Mouse (Mus musculus) splenic B cell, adult 2 months (primary cell): ENCODE results near the gene Zdhhc21.

Source experiments
- DNase-seq: peaks from one replicate; pipeline ENCODE4 v3.0.0-alpha.2; 2011; ENCODE audit warnings: low read depth, low spot score
- H3K27me3 ChIP-seq: 2 replicates; pipeline ENCODE4 v1.6.1; 2012; ENCODE audit warnings: mild to moderate bottlenecking, low read length, moderate library complexity, mixed read lengths; ENCODE audit not compliant: control insufficient read depth, poor library complexity, insufficient read depth, severe bottlenecking
- H3K36me3 ChIP-seq: 2 replicates; pipeline ENCODE4 v1.6.1; 2012; ENCODE audit warnings: mild to moderate bottlenecking, low read length, moderate library complexity, mixed read lengths; ENCODE audit not compliant: control insufficient read depth, poor library complexity, insufficient read depth, severe bottlenecking

The Zdhhc21 gene

DNA sequence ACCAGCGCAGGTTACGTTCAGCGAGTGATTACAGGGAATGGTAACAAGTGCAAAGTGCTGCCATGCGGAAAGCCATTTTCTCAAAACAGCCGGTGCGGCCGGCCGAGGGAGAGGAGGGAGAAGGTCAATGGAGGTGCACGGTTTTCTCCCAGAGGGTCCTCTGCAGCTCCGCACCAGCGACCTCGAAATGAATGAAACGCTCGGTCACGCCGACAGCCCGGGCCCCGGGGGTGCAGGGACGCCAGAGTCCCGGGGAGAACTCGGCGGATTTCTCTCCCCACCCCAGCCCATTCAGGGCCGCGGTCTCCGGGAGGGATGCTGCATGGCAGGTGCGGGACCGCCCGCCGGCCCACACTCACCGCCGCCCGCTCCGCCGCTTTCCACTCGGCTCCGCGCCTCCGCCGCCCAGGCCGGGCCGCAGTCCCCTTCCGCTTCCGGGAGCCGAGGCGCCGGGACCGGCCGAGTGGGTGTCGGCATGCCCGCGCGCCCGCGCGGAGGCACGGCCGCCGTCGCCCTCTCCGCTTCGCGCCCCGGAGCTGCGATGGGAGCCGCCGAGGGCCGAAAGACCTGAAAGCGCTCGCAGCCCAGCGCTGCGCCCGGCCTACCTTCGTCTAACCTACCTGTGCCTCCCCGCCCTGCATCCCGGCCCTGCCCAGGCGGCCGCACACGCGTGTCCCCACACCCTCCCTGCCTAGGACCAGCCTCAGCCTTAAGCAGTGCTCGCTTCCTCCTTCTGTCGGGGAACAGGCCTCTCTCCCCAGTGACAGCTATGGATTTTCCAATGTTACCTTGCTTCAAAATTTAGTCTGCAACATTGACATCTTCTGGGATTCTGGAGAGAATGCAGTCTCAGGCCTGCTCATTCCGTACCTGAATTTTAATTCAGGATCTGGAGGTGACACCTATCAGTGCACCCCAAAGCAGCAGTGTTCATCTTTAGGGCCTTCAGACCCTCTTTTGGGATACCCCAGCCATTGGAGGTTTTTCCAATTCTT, at the start of gene Zdhhc21:
Gene Zdhhc21, minus strand, starts transcription at position 828 of the 995 bp plus-strand sequence.
- Histone ChIP-seq H3K27me3 (no peaks in the 10 kb centered on the region), H3K36me3 (no peaks in the 10 kb centered on the region)
- peak; percentile 69 for DNase-seq

DNA sequence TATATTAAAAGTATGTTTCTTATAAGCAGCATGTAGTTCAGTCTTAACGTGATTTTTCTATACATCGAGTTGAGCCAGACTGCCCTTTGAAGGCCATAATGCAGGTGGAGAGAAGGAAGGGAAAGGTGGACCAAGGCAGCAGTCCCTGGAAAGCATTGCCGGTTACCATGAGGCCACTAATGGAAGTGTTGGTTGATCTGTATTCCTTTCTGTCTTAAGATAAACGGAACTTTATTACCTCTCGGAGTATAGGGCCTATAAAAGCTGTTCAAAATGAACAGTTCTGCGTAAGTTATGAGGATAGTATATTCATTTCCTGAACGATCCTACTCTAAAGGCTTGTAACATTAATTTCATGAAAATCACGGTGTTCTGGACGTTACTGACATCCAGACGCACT, 35.5 kb upstream of the Zdhhc21 start:
- H3K27me3 ChIP-seq: no peaks in the 10 kb centered on the region
- no peak for DNase-seq

DNA sequence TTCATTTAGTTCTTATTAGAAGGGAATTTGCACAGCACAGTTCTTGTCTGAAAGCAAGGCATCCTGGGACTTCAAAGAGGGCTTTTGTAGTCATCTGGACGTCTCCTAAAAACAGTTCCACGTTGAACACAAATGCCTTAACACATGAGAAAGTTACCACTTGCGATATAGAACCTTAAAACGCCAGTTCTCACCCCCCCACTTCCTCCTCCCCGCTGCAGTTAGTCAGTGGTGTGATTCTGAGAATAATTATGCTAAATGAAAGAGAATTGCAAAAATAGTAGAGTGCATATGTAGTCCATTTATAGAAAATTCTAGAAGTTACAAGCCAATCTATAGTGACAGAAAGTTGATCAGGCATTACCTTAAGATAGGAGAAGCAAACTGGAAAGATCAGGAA, 32.5 kb upstream of the Zdhhc21 start:
- H3K27me3 ChIP-seq: no peaks in the 10 kb centered on the region
- no peak for DNase-seq

More for the DNA sequence above, 35.5 kb upstream of the Zdhhc21 start:
- H3K36me3 ChIP-seq: no peaks in the 10 kb centered on the region

DNA sequence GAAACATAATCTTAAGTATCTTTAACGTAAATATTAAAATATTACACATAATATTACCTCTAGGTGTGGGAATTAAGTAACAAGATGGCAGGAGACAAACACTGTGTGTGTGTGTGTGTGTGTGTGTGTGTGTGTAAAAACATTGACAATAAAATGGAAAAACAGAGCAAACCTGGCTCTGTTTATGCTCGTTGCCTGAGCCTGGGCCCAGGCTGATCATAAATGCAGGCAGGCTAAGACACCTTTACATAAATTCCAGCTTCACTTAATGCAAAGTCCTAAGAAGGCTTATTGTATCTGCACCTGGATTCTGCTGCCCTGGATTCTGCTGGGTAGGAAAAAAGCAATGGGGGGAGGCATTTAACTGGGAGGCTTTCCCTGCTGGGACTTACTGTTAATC, 31.8 kb upstream of the Zdhhc21 start:
- DNase-seq: no peak
- Histone ChIP-seq H3K36me3 (no peaks in the 10 kb centered on the region), H3K27me3 (no peaks in the 10 kb centered on the region)

More for the DNA sequence above, 32.5 kb upstream of the Zdhhc21 start:
- H3K36me3 ChIP-seq: no peaks in the 10 kb centered on the region

DNA sequence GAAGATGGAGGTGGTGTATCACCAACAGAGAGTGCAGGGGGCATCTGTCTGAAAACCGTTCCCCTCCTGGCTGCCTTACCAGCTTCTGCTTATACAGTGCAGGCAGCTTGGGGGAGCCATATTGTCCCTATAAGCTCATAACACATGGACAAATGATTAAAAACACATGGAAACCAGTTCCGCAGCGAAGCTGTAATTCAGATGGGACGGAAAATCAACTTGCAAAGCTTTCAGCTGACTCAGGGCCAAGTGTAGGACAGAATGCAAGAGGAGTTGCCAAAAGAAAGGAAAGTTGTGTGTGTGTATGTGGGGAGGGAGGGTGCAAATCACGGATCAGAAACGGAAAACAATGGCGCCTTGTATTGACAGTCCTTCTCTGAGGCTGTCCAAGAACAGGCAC, 31.3 kb upstream of the Zdhhc21 start:
- Histone ChIP-seq H3K36me3 (no peaks in the 10 kb centered on the region), H3K27me3 (no peaks in the 10 kb centered on the region)
- DNase-seq: no peak

DNA sequence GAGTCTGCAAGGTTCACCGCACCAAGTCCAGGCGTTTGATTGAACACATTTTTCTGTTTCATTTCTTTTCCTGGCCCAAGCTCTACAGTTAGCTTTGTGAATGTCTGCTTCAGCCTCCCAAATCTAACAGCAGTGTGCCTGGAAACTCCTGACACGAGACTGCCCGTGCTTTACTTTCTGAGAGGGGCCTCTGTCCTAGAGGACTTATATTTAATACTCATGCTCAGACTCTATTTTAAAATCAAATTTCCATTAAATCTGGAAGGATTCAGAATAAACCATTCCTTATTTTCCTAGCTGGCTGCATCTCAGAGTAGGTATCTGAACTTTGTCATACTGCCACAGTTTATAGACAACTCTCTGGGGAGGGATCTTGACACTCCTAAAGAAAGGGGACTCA, 30.8 kb upstream of the Zdhhc21 start:
- no peaks in the 10 kb centered on the region for H3K36me3 ChIP-seq
- no peak for DNase-seq
- H3K27me3 ChIP-seq: no peaks in the 10 kb centered on the region

DNA sequence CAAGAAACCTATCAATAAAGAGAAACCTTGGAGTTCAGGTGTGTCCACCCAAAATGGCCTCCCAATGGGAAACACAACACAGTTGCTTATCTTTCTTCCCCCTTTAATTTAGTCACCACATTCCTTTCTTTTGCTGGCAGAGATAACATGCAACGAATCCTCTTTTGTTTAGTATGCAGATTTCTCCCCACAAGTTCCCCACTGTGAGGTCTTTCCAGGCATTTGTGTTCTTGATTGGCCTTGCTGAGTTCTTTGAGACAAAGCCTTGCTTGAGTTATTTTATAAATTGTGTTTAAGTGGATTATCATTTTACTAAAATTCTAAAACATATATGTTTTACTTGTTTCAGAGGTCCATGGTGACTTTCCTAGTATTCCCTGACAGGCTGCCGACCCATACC, 26.4 kb upstream of the Zdhhc21 start:
- no peak for DNase-seq
- no peaks in the 10 kb centered on the region for H3K36me3 ChIP-seq
- H3K27me3 ChIP-seq: no peaks in the 10 kb centered on the region

DNA sequence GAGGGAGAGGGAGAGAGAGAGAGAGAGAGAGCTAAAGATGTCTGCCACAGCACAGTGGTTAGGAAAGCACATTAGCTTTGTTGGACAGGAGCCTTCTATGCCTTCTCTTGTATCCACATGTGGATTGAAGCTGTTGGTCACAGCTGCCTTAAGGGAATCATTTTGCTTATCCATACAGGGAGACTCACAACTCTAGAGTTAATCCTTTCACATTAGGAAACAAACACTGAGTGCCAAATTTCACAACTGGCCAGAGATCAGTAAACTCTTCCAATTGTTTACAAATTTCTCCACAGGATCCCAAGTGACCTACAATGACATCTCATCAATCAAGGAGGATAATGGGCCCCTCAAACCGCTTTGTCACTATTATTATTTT, 25.8 kb upstream of the Zdhhc21 start:
- Histone ChIP-seq H3K36me3 (no peaks in the 10 kb centered on the region), H3K27me3 (no peaks in the 10 kb centered on the region)
- no peak for DNase-seq

DNA sequence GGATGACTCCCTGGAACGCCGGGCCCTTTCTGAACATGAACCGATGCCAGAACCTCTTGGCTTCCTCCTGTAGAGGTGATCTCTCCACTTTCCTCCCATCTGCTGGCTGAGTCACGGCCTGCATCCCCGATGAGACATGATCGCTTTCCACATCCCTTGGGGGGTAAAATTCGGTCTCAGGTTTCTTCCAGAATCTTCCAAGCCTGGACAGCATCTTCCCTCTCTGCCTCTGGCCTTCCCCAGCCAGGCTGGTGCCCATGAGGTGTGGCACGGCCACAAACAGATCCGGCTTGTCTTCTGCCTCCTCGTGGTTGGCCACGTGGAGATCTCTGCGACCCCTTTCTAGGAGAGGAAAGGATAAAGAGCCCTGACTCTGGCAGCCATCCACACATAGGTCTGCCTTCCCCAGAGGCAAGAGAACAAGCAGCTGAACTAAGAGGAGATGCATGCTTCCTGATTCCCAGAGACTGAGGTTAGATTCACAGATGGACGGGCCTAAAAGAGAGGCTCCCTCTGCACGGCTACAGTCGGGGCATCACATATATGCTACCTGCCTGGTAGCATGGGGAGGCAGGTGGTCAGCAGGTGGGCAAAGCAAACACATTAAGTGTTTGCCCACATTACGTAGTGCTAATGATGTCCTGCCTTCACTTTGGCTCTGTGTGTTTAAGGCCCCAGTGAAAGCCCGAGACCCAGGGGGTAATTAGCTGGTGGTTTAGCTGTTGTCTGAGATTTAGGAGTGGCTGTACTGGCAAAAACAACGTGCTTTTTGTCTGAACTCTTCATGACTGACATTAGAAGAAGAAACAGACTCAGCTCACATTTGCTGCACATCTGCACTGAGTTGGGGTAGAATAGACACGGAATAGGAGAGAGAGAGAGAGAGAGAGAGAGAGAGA, 25.1 kb upstream of the Zdhhc21 start, which contains the start of gene Cer1:
Gene Cer1, minus strand, starts transcription at position 513 of the 899 bp plus-strand sequence.
- Histone ChIP-seq H3K36me3 (no peaks in the 10 kb centered on the region), H3K27me3 (no peaks in the 10 kb centered on the region)
- DNase-seq: no peak

DNA sequence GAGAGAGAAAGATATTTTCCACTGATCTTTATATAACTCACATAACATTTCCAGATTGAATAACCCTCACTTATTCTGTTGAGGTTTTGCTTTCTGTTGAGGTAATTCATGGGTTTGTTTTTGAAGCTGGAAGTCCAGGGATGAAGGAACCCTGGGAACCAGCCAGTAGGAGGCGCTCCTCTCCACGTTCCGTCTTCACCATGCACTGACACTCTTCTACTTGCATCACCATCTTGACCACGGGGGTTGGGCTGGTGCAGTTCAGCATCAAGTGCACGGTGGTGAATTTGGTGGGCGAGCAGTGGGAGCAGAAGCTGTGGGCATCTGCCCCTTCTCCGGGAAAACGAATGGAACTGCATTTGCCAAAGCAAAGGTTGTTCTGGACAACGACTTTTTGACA, 22.7 kb upstream of the Zdhhc21 start:
- Histone ChIP-seq H3K27me3 (no peaks in the 10 kb centered on the region), H3K36me3 (no peaks in the 10 kb centered on the region)
- no peak for DNase-seq

DNA sequence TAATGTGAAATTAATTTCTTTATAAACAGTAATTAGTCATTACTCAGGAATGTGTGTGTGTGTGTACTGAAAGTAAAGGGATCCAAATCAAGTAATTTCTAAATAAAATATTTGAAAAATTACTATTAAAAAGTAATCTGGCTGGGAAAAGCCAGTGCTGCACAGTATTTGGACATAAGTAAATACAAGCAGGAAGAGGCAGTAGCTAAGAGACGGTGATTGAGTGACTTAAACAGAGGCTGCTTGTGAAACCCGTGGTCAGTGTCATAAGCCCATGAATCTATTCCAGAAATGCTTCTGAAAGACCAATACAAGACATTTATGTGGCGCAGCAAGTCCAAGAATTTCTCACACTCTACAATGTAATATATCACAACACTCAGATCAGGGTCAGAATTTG, 21.6 kb upstream of the Zdhhc21 start:
- Histone ChIP-seq H3K27me3 (no peaks in the 10 kb centered on the region), H3K36me3 (no peaks in the 10 kb centered on the region)
- no peak for DNase-seq

DNA sequence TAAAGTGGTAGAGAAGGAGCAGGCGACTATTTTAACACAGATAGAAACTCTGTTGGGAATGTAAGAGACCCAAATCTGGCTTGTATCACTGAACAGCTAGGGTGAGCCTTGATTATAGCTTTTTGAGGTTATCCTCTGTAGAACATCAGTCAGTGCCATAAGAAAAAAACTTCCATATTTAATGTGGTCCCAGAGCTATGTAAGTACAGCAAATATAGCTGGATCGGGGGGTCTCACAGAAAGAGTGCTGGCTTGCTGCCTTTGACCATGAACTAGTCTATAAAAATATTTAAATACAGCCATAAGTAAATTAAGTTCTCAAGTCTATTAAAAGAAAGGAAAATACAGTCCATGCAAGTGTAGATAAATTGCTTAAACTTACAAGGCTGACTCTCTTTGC, 20.5 kb upstream of the Zdhhc21 start:
- H3K36me3 ChIP-seq: no peaks in the 10 kb centered on the region
- no peaks in the 10 kb centered on the region for H3K27me3 ChIP-seq
- no peak for DNase-seq

DNA sequence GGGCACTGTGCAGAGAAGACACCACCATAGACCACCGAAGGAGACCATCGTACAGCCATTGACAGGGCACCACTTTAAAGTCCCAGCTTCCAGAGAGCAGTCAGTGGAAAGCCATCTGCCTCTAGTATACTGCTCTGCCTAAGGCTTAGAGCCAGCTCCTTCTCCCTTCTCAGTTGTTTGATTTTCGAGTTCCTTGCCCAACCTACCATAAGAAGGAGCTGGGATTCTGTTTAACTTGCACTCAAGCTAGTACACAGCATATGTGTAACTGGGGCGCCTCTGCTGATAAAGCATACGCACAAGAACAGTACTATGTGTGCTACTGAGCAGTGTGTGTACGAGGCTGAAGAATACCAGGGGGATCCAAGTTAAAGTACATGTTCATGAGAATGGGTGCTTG, 19.4 kb upstream of the Zdhhc21 start:
- no peaks in the 10 kb centered on the region for H3K36me3 ChIP-seq

DNA sequence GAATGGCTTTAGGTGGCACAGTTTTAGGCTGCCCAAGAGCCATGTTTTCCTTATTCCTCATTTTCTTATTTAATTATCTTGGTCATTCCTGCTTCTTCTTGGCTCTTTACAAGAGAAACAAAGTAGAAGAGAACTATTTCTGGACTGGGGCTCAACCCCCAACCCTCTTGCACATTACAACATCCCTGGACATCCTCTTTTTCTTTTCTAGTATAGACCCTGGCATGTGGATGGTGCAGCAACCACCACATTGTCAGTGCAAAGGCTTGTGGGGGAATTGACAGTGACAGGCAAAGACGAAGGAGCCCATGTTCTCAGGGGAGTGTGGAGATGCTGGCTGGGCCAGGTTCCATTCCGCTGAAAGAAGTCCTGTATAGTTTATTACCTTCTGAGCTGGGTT, 16.9 kb upstream of the Zdhhc21 start:
- no peaks in the 10 kb centered on the region for H3K36me3 ChIP-seq
- H3K27me3 ChIP-seq: no peaks in the 10 kb centered on the region
- no peak for DNase-seq

More for the DNA sequence above, 19.4 kb upstream of the Zdhhc21 start:
- H3K27me3 ChIP-seq: no peaks in the 10 kb centered on the region
- no peak for DNase-seq

DNA sequence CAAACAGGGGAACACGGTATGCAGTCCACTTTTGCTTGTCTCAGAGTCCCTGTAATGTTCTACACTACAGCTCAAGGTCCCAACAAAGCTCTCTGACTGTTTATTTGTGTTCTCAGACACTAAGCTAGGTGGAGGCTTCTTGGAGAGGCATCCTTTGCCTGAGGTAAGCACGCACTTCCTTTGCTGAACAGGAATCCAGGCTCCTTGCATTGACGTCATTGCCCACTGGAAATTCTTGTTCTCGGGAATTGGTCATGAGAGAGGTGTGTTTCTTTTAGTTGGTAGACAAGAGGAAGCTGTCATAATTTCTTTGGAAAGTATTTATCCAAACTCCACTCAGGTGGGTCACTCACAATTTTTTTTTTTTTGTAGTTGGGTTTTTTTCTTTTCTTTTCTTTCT, 15.8 kb upstream of the Zdhhc21 start:
- DNase-seq: no peak
- Histone ChIP-seq H3K36me3 (no peaks in the 10 kb centered on the region), H3K27me3 (no peaks in the 10 kb centered on the region)
